Mouse (Mus musculus): ENCODE results near the gene Nlrp4b. TPM values are rescaled to one million over a fixed set of nuclear protein-coding genes. Genes with fewer than 3 reads are reported as not detected.

The Nlrp4b gene
- not detected for polyA plus RNA-seq (2012; fragmentation: generic; extraction: Trizol)

DNA sequence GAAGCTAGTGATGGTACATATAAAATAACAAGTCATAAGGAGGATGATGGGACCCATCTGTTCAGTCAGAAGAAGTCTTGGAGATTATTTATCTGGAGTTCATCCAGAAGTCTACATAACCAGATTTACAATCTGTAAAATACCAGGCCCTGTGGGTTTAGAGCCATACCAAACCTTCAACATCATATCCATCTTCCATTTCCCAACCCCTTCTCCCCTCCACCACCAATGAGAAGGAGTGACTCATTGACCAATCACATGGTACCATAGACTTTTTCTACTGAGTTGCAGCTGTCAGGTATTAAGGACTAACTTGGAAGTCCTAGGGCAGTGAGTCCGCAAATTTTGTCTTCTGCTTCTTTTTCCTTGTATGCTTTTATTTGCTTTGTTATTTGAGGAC is at the start of gene Nlrp4b:
Gene Nlrp4b (plus strand): TSS at position 301 of the 400 bp plus-strand sequence.

DNA sequence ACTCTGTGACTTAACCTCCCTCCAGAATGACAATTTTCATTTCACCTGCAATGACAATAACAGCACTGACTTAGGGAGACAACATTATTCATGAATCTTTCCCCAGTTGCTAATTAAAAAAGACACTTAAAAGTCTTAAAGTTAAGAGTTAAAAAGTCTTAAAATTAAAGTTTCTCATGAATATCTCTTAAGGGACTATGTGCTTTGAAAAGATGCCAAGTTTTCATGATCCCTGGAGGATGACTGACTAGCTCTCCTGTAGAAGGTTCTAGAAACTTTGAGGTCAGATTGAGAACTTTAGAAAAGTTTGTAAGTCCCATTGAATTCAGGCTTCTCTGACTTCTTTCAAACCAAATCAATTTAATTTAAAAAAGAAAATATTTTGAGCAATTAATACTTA is 66.7 kb downstream of the Nlrp4b start, which contains the start of gene Vmn1r71:
Gene Vmn1r71 (minus strand): TSS at position 101 of the 400 bp plus-strand sequence.

Other genes with a start within 250 kb of the Nlrp4b start
- gene Vmn1r67, start 244.5 kb upstream of the Nlrp4b start, polyA plus RNA-seq (2012; fragmentation: generic; extraction: Trizol) = not detected
- under 1 TPM; 0.08 to 0.51 TPM for gene Zik1, start 192.4 kb upstream of the Nlrp4b start, polyA plus RNA-seq (2012; fragmentation: generic; extraction: Trizol)
- not detected for gene Vmn1r68, start 129.3 kb upstream of the Nlrp4b start, polyA plus RNA-seq (2012; fragmentation: generic; extraction: Trizol)
- not detected for gene Vmn1r69, start 74.1 kb upstream of the Nlrp4b start, polyA plus RNA-seq (2012; fragmentation: generic; extraction: Trizol)
- not detected for gene Vmn1r70, start 56.3 kb upstream of the Nlrp4b start, polyA plus RNA-seq (2012; fragmentation: generic; extraction: Trizol)
- not detected for gene Vmn1r71, start 66.6 kb downstream of the Nlrp4b start, polyA plus RNA-seq (2012; fragmentation: generic; extraction: Trizol)
- not detected for gene Zscan4b, start 217.3 kb downstream of the Nlrp4b start, polyA plus RNA-seq (2012; fragmentation: generic; extraction: Trizol)